ENCODE assay signal across 8 mouse cellular contexts in genomic region chr11:72940208-72941143, GRCm38 (mm10). TPM values are rescaled to one million over a fixed set of nuclear protein-coding genes. Genes with fewer than 3 reads are reported as not detected.
DNase-seq lines count a peak whose midpoint lies in the region; ATAC-seq and TF ChIP-seq lines count a peak whose summit lies in the region.

No protein-coding gene starts in this region.

- H3K9me3 ChIP-seq in stomach, embryonic 14.5 days (ENCODE audit: control insufficient read depth, low read depth, low read length), result no peaks in the 10 kb centered on the region

- H3K4me1 ChIP-seq in thymus, adult 2 months (replicated peaks; ENCODE audit: control insufficient read depth, insufficient read depth, low read length), result 0 out of 2 replicates have a peak, but pooled peaks cover 8% of the 10 kb centered on the region
- peaks cover 14% of the 10 kb centered on the region for H3K4me1 ChIP-seq in stomach, embryonic 14.5 days (ENCODE audit: control insufficient read depth, insufficient read depth, low read length)

- peak overlapping the region; percentile 32 for H3K4me2 ChIP-seq in stomach, embryonic 14.5 days (replicated peaks; ENCODE audit: low read depth, low read length)

- no peak overlapping the region for H3K9ac ChIP-seq in stomach, embryonic 14.5 days (replicated peaks; ENCODE audit: low read depth, low read length)

- no peaks in the 10 kb centered on the region for H3K36me3 ChIP-seq in thymus, adult 2 months (ENCODE audit: control insufficient read depth, insufficient read depth, low read length)
- no peaks in the 10 kb centered on the region for H3K36me3 ChIP-seq in stomach, embryonic 14.5 days (ENCODE audit: control insufficient read depth, insufficient read depth, low read length)

- H3K4me3 ChIP-seq in thymus, adult 2 months (ENCODE audit: control insufficient read depth, insufficient read depth, low read length), result peak overlapping the region; percentile 49
- peak overlapping the region; percentile 18; the same call in 1 of the 2 replicates for H3K4me3 ChIP-seq in stomach, embryonic 14.5 days (ENCODE audit: low read depth, low read length)

- no peaks in the 10 kb centered on the region for H3K27me3 ChIP-seq in thymus, adult 2 months (ENCODE audit: control insufficient read depth, insufficient read depth, low read length)
- no peaks in the 10 kb centered on the region for H3K27me3 ChIP-seq in stomach, embryonic 14.5 days (ENCODE audit: control insufficient read depth, insufficient read depth, low read length)

- peak; percentile 26; the same call in 1 of the 2 replicates for TF ChIP-seq CTCF in thymus, adult 2 months (IDR thresholded peaks at IDR 0.05; ENCODE audit: borderline replicate concordance, control insufficient read depth, extremely low read depth, insufficient read depth, low read length, poor library complexity)

- peak overlapping the region; percentile 12; the same call in 1 of the 2 replicates for H3K27ac ChIP-seq in thymus, adult 2 months (ENCODE audit: control insufficient read depth, insufficient read depth, low read length)
- H3K27ac ChIP-seq in stomach, embryonic 14.5 days (ENCODE audit: low read length), result no peak overlapping the region; the same call in 1 of the 2 replicates

- ATAC-seq in stomach, embryonic 14.5 days (ENCODE audit: insufficient number of reproducible peaks, insufficient read depth, low FRiP score, low read depth), result peak; percentile 53; the same call in 1 of the 2 replicates

- WGBS in thymus, adult 2 months, result 59% methylated on average over 20 of the region's 20 CpGs
- WGBS in stomach, embryonic 14.5 days, result 36% methylated on average over 20 of the region's 20 CpGs

- DNase-seq in thymus, adult 2 months, result peak; percentile 54
- DNase-seq in thymus, postnatal 36 days, result no peak
- DNase-seq in c-Kit-positive CD71-positive TER-119-negative erythroid progenitor cells, embryonic 14.5 days (ENCODE audit: low read depth), result peak; percentile 54
- DNase-seq in heart, adult 18-20 months, result peak; percentile 60 to 74
- DNase-seq in kidney, adult 9 months, result peak; percentile 55
- peak; percentile 44 for DNase-seq in lung, postnatal 25 days (ENCODE audit: low spot score)
- no peak for DNase-seq in frontal cortex, postnatal 14 days (ENCODE audit: low spot score in 2 of 2)

- TF ChIP-seq POLR2A in thymus, adult 2 months (IDR thresholded peaks at IDR 0.05; ENCODE audit: control insufficient read depth, extremely low read depth, insufficient read depth, low read length, poor library complexity), result no peak

RNA-seq across cellular contexts. Expression of gene Atp2a3, which starts 20.5 kb away (rescaled TPM):
- 478 and 539 TPM in 2 replicates for polyA plus RNA-seq in thymus, adult 2 months (2012; rRNA removed)
- total RNA-seq in heart, adult 18-20 months (2021), result 10 to 100 TPM in 1 of 2 experiments, 1 to 10 TPM in 1; 8.6 to 15.8 TPM
- 16.2 and 17.3 TPM in 2 replicates for polyA plus RNA-seq in stomach, embryonic 14.5 days (2014; fragmentation: Nextera tagmentation; extraction: Ambion mirVana)

RNA-seq across cellular contexts. Expression of gene P2rx1, which starts 58.4 kb away (rescaled TPM):
- 82.6 and 103 TPM in 2 replicates for polyA plus RNA-seq in thymus, adult 2 months (2012; rRNA removed)
- under 1 TPM; 0.25 to 0.28 TPM for total RNA-seq in heart, adult 18-20 months (2021)
- 2.2 and 8.0 TPM in 2 replicates for polyA plus RNA-seq in stomach, embryonic 14.5 days (2014; fragmentation: Nextera tagmentation; extraction: Ambion mirVana)

Comparison
In these comparisons a context has a peak if more than half of its experiments do, and no peak if none do; other contexts are left out.
1. DNase-seq: peak in thymus, adult 2 months (single experiment), c-Kit-positive CD71-positive TER-119-negative erythroid progenitor cells, embryonic 14.5 days (single experiment), heart, adult 18-20 months (2 of 2), kidney, adult 9 months (single experiment) and lung, postnatal 25 days (single experiment); none in thymus, postnatal 36 days (0 of 2) and frontal cortex, postnatal 14 days (0 of 2).
2. RNA of gene Atp2a3, which starts 20.5 kb away (polyA plus RNA-seq): 478 to 539 TPM in thymus, adult 2 months; 16.2 to 17.3 TPM in stomach, embryonic 14.5 days; every median in the first group is over 10 times any median in the second.